Mouse (Mus musculus) liver (tissue): ENCODE measurements around the gene Nek9.

Source experiments
- DNase-seq: peaks from one replicate; pipeline ENCODE4 v3.0.0-alpha.2; 2020; ENCODE audit warnings: mixed read lengths

Gene Nek9

DNA sequence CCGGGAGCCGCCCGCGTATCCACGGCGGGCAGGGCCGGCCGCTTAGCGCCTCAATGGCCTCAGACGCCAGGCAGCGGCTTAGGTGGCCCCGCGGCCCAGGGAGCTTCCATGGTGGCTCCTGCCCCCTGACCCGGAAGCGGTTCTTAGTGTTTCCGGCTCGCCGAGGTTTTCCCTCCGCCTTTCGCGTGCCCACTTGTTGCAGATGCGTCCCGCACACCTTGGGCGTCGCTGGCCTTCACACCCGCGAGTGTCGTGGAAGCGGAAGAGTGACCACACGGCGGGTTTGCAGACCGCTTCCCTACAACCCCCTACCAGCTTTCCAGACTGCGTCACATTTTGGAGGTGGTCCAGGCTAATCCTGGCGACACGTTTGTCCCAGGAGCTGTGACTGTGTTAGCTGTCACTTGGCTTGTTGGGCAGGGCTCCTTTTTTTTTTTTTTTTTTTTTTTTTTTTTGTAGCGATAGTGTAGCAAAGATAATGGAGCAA is at the start of gene Nek9:
Nek9 (minus strand) TSS at position 120 of the 487 bp plus-strand sequence.
- peak; percentile 91 for DNase-seq

DNA sequence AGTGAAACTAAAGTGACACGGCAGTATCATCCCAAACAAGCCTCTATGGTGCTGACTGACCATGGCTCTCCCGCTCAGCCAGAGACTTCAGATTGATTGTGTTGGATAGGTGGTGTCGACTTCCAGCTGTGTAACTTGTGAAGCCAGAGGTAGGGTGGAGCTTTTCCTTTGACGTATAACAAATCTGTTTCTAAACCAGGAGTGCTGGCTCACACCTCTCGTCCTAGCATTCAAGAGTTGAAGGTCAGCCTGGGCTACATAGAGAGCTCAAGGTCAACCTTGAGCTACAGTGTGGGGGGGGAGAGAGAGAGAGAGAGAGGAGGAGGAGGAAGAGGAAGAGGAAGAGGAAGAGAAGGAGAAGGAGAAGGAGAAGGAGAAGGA is 46.8 kb upstream of the Nek9 start:
- DNase-seq = no peak

DNA sequence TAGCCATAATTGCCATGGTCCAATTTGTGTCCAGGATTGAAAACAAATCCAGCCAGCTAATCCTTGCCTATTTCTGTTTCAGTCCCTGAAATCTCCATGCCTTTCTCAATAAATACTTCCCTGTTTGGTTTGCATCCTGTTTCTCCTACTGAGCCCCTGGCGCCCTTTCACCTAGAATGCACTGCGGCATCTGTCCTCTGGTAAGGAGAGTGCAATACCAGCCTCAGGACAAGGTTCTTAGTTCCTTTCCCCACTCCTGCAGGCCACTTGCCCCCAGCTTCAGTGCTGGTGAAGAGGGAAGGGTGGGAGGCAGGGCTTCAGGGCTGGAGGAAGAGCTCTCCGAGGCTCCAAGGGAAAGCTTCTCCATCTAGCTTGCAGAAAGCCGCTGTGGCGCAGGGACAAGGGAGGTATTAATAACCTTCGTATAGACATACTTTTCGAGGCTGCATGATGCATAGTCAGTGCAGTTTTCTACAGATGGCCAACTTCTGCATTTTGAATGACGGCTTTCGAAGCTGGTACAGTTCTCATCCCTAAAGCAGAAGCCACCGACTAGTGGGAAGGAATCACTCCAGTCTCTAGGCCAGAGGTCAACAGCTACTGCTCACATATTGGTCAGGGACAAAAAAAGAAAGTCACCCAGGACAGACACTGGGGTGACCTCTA is 46.3 kb upstream of the Nek9 start:
- DNase-seq = no peak

DNA sequence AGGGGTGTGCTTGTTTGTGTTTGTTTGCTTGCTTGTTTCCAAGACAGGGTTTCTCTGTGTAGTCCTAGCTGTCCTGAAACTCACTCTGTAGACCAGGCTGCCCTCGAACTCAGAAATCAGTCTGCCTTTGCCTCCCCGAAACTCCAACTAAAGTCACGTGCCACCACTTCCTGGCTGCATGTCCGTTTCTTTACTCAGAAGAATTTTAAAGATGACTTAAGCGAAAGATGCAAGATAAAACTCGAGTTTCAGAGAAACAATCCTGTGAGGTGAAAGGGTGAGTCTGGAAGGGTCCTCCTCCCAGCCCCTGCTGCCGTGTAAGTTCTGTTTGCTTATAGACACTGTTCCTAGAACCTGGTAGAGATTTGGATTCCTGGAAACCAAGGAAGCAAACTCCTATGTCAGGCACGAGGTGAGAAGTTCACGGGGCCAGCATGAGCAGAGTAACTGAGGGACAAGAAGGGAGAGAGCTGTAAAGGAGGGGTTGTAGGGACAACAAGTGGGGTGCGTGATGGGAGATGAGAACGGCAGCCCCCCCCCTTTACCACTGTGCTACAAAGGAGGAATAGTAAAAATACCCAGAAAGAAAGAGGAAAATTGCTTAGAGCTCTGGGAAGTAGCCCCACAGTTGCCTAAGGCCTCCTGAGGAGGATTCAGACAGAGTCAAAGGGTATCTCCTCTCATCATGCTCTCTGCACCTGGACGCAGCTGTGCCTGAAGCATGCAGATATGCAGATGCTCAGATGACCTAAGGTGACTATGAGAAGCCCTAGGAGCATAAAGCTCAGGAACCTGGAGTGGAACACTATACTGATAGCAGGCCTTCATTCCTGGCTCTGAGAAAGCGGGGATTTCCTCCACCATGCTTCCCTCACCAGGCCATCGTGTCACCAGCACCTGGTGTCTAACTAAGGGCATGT is 43.9 kb upstream of the Nek9 start:
- no peak for DNase-seq

DNA sequence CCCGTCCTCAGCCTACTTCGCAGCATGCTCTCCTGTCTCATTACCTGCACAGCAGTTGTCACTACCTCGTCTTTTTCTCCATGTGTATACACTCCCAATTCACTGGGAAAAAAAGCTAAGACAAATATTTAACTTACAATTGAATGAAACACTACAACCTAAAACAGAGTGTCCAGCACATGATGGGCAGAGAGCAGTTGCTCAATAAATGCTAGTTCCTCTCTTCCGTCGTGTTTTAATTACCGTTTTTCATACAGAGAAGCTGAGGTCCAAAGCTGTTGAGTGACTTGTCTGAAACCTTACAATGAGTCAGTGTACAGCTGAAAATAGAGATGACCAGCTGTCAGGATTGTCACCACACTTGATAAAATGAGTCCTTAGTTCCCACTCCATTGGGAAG is 42.4 kb upstream of the Nek9 start:
- DNase-seq = no peak

DNA sequence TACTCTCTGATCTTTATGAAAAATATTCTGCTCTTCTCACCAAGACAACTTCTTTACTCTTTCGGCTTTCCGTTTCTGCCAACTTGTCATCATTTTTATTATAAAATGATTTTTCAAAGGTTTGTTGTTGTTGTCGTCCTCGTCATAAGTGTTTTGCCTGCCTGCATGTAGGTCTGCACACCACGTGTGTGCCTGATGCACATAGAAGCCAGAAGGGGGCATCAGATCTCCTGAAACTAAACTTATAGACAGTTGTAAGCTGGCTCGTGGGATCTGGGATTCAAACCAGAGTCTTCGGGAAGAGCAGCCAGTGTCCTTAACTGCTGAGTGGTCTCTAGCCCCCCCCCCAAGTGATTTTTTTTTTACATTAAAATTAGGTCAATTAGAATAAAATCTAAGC is 41.8 kb upstream of the Nek9 start:
- DNase-seq = no peak

DNA sequence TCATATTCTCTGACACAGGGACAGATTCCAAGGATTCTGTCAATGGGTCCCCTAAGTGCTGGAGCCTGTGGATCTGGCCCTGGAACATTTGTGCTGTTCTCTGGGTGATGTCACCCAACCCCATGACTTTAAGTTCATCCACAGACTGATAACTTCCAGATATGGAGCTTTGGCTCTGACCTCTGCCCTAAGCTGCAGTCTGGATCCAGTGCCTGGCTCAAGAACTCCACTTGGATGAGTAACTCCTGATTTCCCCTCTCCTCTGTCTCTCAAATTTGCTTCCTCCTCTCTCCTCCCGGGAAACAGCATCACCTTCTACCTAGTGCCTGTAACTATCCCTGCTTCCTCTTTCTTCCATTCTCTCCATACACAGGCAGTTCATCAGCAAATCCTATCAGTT is 41.1 kb upstream of the Nek9 start:
- DNase-seq = no peak

DNA sequence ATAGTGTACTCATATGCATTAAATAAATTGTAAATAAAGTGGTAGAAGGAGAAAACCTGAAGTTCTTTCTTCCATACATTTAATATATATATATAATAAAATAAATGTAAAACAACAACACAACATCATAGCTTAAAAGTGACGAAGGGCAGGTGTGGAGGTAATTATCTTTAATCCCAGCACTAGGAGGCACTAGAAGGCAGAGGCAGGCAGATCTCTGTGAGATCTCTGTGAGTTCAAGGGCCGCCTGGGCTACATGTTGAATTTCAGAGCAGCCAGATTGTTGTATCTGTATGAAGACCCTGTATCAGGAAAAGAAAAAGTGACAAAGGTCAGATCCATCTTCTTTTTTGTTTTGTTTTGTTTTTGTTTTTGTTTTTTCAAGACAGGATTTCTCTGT is 39.1 kb upstream of the Nek9 start:
- DNase-seq = no peak

DNA sequence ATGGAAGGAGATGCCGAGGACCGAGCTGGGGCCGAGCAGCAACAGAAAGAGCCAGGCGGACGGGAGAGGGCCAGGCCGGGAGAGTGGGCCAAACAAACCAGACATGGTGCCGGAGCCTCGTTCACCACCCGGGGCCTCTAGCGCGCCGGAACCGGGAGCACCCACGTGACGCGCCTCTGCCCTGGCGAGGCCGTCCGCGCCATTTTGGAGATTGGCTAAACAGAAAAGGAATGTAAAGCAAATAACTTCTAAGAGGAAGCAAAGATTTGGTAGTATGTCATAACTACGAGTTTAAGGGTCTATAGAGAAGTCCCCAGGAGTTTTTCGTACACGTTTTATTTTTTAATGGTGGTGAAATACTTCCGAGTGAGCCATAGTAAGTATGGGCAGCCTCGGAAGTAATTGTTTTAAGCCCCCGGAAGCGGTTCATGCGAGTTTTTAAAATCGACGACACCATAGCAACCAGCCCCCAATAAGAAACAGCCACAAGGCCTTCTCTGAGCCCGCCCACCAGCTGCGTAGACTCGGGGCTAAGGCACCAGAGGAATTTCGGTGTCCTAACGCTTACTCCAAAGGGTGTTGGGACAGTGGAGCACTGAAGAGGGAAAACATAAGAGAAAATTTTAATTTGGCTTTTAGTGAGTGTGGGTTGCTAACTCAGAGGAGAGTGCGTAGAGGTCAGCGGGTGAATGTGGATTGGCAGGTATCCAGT is 35.6 kb upstream of the Nek9 start, which contains the start of gene Tmed10:
Tmed10 (minus strand) TSS at position 287 of the 712 bp plus-strand sequence.
- DNase-seq = peak; percentile 88

DNA sequence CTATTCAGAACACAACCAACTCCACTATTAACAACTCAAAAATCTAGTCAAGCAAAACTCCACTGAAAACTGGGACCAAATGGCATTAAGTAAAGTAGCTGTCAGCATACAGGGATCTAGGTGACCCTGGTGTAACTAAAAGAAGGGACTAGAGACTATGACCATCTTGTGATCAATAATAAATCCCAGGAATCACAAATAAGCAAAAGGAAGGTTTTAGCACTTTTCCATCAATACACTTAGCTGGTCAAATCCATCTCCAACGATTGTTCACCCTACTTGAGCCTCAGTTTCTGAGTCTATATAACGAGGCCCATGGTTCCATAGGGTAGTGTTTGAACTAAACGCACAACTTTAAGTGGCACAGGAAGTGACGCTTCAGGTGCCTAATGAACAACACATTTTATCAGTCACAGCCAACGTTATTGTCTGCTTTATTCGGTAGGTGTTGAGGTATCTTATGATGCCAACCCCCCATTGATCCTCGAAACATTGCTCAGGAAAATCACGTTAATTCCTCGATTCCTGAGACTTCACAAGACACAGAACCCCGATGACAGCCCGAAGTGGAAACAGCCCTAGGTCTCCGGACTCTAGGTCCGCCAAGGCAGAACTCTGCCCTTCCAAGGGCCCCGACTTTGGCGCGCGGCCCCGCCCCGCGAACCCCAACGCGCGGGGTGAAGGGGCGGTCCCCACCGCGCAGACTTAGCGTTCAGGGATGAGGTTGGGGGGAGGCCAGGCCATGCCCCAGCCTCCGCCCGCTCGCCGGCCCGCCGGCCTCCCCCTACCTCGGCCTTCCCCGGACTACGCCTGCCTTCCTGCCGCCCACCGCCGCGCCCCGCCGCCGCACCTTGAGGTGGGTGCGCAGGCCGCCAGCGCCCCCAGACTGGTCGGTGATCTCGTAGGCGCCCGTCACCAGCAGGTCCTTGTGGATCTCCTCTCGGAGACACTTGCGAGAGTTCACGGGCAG is 34.7 kb upstream of the Nek9 start:
- DNase-seq = peak; percentile 85

DNA sequence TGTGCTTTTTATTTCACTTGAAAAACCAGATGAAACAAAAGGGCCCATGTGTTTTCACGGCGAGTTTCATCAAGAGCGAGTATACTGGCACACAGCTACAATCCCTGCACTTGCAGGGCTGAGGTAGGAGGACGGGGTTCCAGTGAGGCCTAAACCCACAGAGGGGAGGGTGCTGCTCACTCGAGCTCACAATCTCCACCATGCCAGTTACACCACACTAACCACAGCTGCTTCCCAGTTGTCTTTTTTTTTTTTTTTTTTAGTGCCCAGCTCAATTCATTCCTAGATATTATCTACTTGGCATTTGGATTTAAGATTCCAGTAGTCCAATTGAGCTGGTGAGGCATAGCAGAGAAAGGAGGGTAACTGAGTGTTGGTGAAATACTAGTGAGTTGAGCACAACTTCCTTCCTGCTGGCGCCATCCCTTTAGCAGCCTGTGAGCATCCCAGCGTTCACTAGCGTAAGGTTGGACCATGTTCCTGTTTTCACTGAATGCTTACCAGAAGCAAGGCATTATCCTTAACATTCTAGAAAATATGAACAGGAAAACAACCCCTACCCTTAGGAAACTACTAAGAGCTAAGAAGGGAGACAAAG is 33.0 kb upstream of the Nek9 start:
- no peak for DNase-seq

DNA sequence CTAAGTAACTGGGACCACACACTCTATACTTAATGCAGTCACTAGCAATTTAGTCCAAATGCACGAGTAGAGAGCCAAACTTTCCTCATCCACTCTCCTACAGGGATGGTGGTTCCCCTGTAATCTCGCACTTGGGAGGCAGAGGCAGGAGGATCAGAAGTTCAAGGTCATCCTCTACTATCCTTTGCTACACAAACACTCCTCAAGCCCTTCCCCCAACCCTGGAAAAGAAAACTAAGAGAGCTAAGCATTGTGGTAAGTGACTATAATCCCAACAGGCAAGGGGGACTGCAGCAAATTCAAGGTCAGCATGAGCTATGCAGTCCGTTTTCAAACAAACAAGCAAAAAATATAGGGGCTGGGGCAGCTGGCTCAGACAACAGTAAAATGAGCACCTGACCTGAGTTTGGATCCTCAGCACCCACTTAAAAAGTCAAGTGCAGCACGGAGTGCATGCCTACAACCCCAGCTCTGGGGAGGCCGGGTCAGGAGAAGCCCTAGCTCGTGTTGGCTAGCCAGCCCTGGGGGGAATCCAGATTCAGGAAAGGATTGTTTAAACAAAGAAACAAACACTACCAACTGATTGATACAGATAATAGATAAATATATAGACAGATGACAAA is 29.4 kb upstream of the Nek9 start:
- no peak for DNase-seq

DNA sequence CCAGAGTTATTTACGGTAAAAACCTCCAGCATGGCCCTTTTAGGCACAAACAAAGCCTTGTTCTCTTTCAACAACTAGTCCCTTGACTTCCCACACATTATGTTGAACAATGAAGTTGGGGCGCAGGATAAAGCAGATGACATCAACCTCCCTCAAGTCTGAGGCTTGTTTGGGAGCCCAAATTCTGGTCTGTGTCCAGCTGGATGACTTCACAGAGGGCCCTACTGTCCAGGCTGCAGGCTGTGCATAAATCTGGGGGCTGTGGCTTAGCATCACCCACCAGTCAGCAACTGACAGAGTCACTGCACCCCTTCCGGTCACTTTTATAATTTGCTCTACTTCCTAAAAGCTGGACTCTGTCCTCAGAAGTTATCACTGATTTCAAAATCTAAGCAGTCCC is 27.1 kb upstream of the Nek9 start:
- no peak for DNase-seq

DNA sequence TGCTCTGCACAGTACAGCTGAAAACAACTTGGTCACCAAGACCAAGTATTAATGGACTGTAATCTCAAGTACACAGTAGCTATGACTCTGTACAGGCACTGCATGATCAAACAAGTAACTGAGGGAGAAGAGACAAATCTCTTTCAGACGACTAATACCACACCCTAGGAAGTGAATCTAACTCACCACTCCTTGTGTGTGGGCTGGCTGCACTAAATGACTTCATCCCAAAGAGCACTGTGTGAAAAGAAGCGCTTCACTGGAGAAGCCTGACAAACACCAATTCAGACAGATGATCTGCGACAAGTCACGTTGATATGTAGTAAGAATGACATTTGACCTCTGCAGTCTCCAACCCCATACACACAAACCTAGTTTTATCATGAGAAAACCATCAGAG is 23.3 kb upstream of the Nek9 start:
- no peak for DNase-seq

DNA sequence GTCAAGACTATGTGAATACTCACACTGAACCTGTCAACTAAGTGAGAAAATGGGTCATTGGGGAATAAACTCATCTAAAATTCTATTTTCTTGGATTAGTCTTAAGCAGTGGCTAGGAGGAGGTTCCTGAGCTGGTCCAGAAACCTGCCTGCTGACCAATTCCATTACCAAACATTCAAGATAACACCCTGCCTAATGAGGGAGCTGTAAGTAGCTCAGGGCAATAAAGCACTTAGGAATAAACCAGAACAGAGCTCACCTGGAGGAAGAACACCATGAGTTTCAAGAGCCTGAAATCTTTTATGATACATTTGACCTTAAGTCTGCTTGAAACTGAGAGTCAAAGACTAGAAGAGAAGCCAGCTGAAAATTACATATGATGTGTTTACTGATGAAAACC is 22.4 kb upstream of the Nek9 start:
- no peak for DNase-seq

DNA sequence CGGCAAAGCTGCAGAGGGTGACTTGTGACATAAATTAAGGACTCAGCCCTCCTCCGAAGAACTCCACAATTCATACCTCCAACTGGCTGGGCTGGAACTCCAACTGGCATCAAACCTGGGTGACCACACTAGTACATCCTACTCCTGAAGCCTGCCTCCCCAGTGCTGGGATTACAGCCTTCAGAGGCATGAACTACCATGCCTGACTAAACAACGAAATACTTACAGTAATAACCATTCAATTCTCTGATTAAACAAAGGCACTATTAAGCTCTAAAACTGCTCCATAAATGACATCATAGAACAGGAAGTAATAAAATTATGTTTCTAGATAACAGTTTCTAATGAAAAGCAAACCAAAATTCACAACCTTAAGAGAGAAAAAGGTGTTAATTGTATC is 22.0 kb upstream of the Nek9 start:
- no peak for DNase-seq

DNA sequence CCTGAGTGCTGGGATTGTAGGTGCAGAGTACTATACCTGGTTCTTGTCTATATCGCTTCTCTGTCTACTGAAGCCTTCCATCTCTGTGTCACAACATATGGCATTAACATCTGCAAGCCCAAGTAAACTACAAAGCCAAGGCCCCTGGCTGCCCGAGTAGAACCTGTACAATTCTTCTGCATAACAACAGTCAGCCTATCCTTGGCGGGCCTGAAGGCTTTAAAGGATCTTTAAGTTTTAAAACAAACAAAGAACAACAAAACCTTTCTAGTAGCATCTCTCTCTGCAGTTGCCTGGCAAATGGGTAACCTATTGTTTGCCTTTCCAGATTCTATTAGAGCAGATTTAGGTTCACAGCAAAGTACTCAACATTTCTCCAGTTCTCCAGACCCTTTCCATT is 14.9 kb upstream of the Nek9 start:
- no peak for DNase-seq

DNA sequence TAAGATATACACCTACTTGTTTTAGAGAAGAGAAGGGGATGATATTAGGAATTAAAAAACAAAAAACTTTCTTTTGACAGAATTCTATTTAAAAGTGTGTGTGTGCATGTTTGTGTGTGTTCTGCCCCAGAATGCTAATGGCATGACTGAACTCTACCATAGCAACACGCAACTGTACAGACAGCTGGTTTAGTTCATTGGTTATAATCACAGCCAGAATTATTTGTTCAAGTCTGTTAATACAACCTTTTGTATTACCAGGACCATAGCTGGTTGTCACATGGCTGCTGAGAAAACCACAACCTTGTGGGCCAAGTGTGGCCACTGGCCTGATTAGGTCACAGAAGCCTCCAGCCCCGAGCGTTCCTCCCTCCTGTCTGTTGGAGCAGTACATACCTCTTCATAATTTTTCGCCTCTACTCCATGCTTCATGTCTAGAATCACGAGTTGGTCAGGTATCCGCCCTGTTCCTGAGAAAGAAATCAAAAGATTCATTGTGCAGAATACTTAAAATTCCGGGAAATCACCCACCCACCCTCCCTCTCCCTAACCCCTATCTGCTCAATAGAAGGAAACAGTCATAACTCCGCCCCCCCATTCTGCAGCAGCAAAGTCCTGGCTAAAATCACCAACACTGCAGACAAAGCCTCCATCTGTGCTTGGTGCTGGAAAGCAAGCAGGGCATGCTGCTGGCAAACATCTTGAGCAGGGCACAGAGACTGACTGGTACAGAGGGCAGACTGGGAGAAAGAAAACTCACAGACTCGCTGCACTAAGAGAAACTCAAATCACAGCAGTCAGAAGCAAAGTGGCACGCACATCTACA is 11.5 kb upstream of the Nek9 start:
- DNase-seq = no peak

DNA sequence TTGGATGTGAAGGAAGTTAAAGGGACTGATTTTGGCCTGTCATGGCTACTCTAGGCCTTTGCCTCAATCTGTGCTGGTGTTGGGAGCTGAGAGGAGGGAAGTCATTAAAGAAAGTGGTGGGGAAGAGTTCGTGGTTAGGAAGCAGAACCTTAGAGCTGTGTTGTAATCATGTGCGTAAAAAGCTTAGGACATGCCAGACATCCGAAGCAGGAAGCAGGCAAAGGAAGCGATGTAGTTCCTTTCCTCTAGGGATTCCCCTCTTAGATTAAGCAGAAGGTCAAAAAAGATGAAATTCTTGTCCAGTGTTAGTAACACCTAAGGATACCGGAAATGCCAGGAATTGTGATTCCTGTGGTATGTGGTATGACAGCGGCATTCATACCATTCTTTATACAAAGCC is 9.2 kb upstream of the Nek9 start:
- no peak for DNase-seq

DNA sequence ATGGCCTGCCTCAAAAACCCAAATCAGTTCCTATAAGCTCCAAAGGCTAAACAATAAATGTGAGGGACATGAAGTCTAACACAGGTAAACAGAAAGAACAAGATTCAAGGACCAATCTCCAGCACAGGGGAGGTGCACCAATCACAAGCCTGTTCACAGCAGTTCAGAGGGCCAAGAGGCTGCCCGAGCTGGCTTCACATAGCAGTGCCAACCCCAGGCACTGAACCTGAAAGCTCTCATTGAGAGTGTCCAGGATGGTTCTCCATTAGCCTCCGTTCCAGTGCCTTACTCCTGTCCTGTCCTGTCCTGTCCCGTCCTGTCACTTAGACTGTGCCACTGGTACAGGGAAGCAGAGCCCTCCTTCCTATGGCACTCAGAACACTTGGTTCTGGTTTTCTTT is 8.0 kb upstream of the Nek9 start:
- DNase-seq = no peak
